Mouse (Mus musculus): ENCODE measurements around the gene Narf.
A peak's percentile ranks its signal among the peaks of the same experiment; 100 is the strongest.

Narf gene

GRCm38 (mm10) chr11:121236564-121237344 is at the start of gene Narf:
Gene Narf, plus strand, starts transcription at chr11:121237253.
- DNase-seq (ENCODE audit: low spot score in 2 of 2): peak; percentile 99 to 100

DNA sequence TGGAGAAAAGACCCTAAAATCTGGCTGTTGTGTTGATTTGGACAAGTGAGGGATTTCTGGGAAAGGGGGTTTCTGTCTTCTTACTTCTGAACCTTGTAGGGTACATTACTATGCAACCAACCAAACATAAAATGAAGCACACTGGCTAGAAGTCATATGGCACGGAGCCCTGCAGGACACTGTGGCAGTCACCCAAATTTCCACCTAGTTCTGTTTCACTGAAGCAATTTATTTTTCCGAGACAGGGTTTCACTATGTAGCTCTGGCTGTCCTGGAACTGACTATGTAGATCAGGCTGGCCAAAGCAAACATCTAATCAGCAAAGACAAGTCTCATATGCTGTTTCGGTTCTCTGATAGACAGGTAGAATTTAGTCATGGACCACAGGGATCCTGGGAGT is 47.4 kb upstream of the Narf start:
- no peak for DNase-seq (ENCODE audit: low spot score in 2 of 2)

DNA sequence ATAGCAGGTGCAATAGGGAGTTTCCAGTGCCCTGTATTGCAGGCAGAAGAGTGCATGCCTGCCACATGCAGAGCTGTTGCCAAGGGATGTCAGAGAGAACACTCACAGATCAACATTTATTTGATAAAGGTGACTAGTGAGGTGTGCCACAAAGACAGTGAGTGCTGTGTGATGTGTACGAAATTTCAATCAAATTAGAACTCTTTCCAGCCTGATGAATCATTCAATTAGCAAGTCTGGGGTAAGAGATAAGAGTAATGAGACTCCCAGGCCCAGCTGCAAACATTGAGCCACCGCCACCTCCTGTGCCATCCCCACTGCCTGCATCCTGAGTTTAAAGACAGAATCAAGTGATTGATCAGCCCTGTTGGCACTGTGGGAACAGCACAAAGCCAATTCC is 44.3 kb upstream of the Narf start:
- no peak for DNase-seq (ENCODE audit: low spot score in 2 of 2)

DNA sequence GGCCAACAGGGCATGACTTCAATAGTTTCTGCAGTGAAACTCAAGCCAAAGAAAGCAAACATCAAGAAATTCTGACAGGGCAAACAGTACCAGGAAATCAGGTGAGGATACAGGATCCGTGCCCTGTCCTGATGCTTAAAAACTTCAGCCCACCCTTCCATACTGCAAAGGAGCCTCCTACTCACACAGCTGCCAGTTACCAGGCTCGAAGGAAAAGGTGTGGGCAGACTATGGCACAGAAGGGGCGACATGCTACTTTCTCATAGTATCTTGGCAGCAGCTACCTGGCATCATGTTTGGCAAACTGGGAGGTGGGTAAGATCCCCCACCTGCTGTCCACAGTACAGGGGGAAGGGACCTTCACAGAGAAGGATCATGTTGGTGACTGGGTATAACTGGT is 43.6 kb upstream of the Narf start:
- no peak for DNase-seq (ENCODE audit: low spot score in 2 of 2)

- no peak for DNase-seq (ENCODE audit: low spot score in 2 of 2)
These were observed 38.4 kb upstream of the Narf start for GRCm38 (mm10) chr11:121198622-121199021.

GRCm38 (mm10) chr11:121199851-121200250 is 37.2 kb upstream of the Narf start:
- no peak for DNase-seq (ENCODE audit: low spot score in 2 of 2)

- DNase-seq (ENCODE audit: low spot score in 2 of 2): no peak
These were observed 36.3 kb upstream of the Narf start for GRCm38 (mm10) chr11:121200781-121201180.

- no peak for DNase-seq (ENCODE audit: low spot score in 2 of 2)
These were observed 35.4 kb upstream of the Narf start for GRCm38 (mm10) chr11:121201436-121202198.

DNA sequence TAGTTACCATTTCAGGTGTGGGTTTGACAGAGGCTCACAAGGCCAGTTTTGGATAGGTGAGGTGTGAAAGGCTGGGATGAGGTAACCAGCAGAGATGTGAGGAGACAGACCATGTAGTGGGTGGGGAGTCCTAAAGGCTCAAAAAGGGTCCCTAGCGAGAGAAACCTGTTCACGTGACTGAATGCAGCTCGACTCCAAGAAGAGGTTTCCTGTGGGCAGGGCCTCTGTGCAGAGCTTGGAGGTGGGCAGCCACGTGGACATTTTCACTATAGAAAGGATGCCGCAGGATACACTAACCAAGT is 33.2 kb upstream of the Narf start:
- DNase-seq (ENCODE audit: low spot score in 2 of 2): no peak

GRCm38 (mm10) chr11:121204161-121205006 is 32.7 kb upstream of the Narf start, which contains the start of the genes Hexdc and Ogfod3:
Gene Hexdc, plus strand, starts transcription at chr11:121204433.
Gene Ogfod3, minus strand, starts transcription at chr11:121204711.
- DNase-seq (ENCODE audit: low spot score in 2 of 2): peak; percentile 92 to 94

GRCm38 (mm10) chr11:121216831-121217230 is 20.2 kb upstream of the Narf start:
- no peak for DNase-seq (ENCODE audit: low spot score in 2 of 2)

GRCm38 (mm10) chr11:121219776-121220175 is 17.3 kb upstream of the Narf start:
- DNase-seq (ENCODE audit: low spot score in 2 of 2): no peak

DNA sequence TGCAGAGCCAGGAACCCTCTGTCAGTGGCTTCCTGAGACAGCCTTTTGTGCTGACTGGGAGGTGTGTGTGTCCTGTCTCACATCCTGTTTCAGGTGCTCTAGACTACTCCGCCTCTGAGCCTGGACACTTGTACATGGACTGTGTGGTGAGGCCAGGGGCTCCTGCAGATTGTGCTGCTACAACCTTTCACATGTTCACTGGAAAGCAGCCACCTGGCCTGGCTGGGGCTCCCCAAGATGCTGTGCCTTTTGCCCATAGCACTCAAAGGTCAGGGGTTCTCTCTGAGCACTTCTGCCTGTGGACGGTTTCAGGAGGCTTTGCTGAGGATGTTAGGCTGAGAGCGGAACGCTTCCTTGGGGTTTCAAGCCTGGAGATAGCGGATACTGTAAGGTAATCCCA is 16.3 kb upstream of the Narf start:
- DNase-seq (ENCODE audit: low spot score in 2 of 2): no peak

DNA sequence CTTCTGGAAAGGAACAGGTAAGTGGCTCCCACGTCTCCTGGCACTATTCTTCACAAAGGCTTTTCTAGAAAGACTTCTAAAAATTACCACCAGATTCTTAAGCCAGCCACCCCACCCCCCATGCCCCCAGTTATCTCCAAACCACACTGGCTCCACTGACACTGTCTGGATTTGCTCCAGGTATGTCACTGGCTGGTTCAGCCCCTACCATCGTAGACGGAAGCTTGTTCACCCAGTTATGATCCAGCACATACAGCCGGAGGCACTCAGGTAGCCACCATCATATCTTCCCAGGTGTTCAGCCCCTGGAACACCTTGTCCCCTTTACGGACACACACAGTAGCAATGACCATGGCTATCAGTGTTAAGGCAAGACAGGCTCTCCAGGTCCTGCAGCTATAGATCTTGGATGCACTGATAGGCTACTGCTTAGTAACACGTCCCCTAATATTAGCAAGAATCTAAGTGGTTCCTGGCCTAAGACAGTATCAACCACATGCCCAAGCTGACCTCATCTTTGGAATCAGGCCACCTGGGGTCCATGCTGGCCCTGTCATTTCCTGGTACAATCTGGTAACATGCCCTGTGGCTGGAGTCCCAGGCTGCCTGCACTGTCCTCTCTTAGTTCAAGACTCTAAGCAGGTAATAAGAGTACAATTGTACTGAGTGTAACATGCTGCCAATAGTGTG is 15.6 kb upstream of the Narf start:
- DNase-seq (ENCODE audit: low spot score in 2 of 2): no peak

DNA sequence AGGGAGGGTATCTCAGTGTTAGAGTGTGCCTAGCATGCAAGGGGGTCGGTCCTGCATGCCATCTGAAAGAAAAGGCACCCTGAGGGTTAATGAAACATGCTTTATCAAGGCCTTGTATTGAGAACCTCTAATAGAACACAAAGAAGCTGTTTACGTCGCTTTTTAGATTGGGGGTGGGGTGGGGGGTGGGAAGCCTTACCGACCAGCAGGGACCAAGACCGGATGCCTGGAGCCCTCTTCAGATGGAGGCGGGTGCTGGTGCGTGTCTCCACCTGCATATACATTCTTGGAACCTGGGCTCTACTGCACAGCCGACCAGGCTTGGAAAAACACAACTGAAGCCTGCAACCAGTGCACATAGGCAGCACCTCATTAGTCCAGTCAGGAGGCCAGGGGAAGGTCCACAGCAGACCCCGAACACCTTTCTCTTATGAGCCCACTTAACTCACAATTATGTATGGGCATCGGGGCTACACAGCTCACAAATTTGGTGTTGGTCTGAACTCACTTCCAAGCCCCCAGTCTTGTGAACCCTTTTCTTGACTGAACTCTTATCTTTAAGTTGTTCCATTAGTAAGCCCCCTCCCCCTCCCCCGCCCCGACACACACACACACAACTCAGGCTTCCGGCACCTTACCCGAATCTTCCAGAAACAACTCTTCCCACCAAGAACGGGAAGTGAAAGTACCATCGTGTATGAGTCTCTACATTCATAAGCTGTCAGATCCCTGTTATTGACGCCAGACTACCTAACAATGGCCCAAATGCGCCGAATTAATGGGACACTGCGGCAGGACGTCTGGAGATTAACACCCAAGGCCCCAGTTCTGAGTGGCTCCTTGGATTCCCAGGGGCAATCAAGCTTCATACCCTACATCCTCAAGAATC is 8.7 kb upstream of the Narf start:
- DNase-seq (ENCODE audit: low spot score in 2 of 2): no peak

DNA sequence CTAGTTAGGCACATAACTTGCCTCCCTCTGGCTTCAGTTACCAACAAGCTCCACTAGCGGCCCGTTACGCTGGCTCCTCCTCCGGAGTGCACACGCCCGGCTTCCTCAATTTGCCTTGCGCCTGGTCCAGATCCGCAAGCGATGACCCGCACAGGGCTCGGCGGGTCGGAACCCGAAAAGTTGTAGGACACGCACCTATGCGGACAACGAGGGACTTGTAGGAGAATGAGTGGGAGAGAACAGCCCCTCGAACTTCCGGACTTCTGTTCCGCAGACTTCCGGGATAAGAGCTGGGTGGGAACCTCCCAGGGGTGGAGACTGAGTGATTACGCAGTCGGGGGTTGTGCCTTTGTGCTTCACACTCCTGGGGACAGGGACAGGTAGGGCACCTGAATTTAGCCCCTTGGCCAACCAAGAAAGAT is 8.0 kb upstream of the Narf start, which contains the start of gene Cybc1:
TSS of gene Cybc1 (minus strand) at position 305 of the 422 bp plus-strand sequence.
- peak; percentile 50 to 58 for DNase-seq (ENCODE audit: low spot score in 2 of 2)

DNA sequence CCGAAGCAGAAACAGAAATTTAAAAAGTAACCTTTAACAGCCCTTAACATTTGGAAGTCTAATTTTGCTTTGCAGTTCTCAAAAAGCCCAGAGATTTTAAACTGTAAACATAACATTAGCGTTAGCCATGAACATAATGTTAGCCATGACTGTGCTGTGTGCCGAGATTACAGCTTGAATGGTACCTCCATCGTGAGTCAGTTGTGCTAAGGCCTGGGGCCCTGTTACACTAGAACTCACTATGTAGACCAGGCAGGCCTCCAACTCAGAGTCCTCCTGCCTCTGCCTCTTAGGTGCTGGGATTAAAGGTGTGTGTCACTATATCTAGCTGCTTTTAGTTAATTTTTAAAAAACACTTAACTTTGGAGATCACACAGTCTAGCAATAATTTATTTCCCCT is 5.9 kb upstream of the Narf start:
- no peak for DNase-seq (ENCODE audit: low spot score in 2 of 2)

GRCm38 (mm10) chr11:121231628-121232291 is 5.3 kb upstream of the Narf start:
- no peak for DNase-seq (ENCODE audit: low spot score in 2 of 2)

DNA sequence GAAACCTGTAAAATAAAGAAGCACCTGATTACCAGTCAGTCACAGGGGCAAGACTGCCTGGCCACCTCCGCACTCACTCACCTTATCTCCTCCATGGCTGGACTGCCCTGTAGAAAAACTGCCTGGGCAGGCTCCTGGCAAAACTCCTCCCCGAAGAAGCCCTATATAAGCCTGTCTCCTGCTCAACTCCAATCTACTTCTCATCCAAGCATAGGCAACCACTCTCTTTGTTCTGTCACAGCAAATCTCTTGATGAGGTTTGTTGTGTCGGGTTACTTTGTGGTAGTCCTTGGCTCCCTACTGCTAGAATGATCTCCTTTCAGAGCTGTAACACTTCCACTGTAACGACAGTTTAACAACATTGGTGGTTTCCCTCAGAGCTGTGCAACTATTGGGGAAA is 4.3 kb upstream of the Narf start:
- DNase-seq (ENCODE audit: low spot score in 2 of 2): no peak
